Mouse (Mus musculus): ENCODE data around the gene Lrrc73.

DNA sequence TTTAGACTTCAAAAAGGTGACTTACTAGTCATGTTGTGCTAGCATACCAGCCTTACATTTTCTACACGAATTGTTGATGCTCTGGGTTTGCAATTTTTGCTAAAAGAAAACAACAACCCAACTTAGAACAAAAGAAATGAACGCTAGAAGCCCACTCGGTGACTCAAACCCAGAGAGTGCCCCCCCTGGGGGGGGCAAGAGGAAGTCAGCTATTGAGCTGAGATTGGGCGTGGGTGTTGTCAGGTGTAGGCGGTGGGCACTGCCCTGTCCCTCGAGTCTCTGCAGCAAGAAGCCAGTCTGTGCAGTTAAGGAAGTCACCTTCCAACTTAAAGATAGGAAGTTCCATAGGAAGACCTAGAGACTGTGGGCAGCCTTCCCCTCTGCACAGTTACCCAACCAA lies 43.3 kb downstream of the Lrrc73 start:
- TF ChIP-seq POLR2A (IDR thresholded peaks at IDR 0.05; ENCODE audit: borderline replicate concordance, extremely low read depth, insufficient read depth, insufficient read length, poor library complexity, severe bottlenecking) (no peak), CTCF (IDR thresholded peaks at IDR 0.05; ENCODE audit: borderline replicate concordance, extremely low read depth, insufficient read depth, insufficient read length) (no peak)

Data from brain, embryonic 14.5 days (tissue).